Mouse (Mus musculus): ENCODE results near the gene Rsc1a1.
A peak's percentile ranks its signal among the peaks of the same experiment; 100 is the strongest.

DNA sequence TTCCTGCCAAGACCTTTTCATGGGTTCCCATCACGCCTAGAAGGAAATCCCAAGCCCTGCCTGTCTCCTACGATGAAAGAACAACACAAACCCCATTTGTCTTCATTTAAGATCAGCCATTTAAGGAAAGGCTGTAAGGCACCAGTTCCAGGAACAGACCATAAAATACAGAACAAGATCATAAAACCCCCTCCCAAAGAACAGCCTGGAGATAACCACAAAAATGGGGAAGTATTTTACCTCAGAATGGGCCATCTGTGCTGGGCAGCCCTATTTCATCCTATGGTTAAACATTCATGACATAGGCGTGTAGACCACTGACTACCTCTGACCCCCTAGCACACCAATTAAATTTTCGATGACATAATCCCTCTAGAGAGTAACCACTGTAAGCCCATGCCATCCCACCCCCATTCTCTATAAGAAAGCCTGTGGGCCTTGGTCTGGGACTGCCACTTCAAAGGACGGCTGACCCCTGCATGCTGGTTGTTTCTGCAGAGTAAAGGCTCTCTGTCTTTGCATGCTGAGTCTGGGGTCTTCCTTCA is 28.3 kb upstream of the Rsc1a1 start:
- no peak for TF ChIP-seq MAZ (IDR thresholded peaks at IDR 0.05; ENCODE audit: low read depth, low read length)
- no peak for TF ChIP-seq TCF12 (IDR thresholded peaks at IDR 0.05; ENCODE audit: low read depth, low read length)
- TF ChIP-seq CTCF (IDR thresholded peaks at IDR 0.05 in 2 of 3, conservative IDR thresholded peaks at IDR 0.05 in 1 of 3; ENCODE audit: control insufficient read depth in 1 of 3, insufficient read depth in 1 of 3, low read depth in 2 of 3, low read length in 3 of 3, poor library complexity in 1 of 3, severe bottlenecking in 1 of 3), result no peak
- TF ChIP-seq TAL1 (IDR thresholded peaks at IDR 0.05; ENCODE audit: low read length), result peak; percentile 51
- no peak for TF ChIP-seq MAX (IDR thresholded peaks at IDR 0.05; ENCODE audit: low read length)
